Mouse (Mus musculus) A20 (cell line): ENCODE results near the gene Nme6.
"Not testable (repeated sequence)": the region's sequence is repeated elsewhere in the genome, so short reads cannot be mapped to it uniquely, and the experiment has no call there.

ENCODE experiments used
- DNase-seq: peaks from one replicate; pipeline ENCODE4 v3.0.0-alpha.2; 2011; ENCODE audit warnings: low read depth, low spot score

Gene Nme6

DNA sequence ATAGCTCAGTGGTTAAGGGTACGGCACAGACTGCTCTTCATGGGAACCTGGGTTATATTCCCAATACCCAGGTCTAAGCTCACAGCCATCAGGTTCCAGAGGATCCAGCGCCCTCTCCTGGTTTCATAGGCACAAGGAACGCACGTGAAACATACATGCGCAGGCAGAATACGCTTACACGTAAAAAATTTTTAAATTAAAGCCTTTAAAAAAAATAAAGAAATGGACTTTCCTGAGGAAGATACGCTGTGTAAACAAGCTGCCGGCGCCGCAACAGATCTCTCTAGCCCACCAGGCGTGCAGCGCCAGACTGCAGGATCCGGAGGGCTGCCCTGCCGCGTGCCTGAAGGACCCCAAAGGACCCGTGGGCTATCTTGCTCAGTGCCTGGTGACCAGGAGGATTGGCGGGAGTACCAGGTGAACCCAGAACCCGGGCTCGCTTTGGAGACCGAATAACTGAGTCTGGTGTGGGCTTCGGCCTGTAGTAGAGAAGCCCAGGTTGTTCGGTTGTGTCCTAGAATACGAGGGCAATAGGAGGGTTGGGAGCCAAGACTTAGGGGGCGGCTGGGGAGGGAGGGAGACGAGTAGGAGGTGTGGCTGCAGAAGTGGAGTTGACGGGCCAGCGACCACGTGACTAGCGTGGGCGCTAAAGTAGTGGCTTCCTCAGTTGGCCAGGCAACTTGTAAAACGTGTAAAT lies at the start of gene Nme6:
TSS of gene Nme6 (plus strand) at position 359 of the 697 bp plus-strand sequence.
- DNase-seq, result peak; percentile 96

DNA sequence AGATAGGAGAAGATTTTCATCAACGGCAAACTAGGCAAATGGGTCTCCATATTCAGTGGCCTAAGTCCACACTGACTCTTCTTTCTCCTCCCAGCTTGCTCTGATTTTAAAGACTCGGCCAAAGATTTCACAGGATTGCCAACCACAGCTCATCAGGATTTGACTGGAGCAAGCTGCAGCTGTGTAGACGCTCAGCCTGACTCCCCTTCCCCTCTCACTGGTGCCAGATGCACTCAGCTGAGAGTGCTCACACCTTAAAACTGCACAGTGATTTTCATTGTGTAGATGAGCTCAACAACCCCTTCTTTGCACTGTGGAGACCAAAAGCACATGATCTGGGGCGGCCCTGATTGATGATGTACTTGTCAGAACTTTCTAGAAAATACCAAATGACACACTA lies 42.0 kb upstream of the Nme6 start, which contains the start of gene Fbxw27:
TSS of gene Fbxw27 (minus strand) at position 101 of the 400 bp plus-strand sequence.
- DNase-seq, result not testable (repeated sequence)

DNA sequence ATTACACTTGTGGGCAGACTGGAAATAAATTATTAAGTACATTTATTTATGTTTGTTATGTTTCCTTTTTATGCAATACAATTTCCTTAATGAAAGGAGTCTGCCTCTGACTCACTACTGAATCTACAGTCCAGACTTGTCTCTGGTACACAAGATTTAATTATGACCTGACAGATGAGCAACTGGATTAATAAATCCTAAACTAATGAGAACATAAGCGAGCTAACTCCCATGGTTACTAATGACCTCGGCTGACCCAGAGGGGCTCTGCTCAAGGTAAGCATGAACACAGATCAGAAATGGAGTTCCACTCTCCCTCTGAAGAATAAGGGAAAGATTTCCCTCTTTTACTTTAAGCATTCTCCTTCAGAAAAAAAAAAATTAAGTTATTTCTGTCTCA lies 37.3 kb upstream of the Nme6 start:
- no peak for DNase-seq

DNA sequence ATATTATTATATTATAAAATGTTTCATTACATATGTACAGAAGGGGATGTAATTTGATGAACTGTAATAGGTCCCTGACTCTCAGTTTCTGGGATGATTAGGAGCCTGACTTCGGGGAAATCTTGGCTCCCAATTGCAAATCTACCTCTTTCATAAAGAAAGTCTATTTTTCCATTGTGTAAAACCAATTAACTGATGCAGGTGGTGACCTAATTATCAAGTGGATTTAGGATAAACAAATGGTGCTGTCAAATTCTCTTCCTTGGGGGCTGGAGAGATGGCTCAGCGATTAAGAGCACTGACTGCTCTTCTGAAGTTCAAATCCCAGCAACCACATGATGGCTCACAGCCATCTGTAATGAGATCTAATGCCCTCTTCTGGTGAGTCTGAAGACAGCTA lies 36.7 kb upstream of the Nme6 start:
- DNase-seq, result no peak

DNA sequence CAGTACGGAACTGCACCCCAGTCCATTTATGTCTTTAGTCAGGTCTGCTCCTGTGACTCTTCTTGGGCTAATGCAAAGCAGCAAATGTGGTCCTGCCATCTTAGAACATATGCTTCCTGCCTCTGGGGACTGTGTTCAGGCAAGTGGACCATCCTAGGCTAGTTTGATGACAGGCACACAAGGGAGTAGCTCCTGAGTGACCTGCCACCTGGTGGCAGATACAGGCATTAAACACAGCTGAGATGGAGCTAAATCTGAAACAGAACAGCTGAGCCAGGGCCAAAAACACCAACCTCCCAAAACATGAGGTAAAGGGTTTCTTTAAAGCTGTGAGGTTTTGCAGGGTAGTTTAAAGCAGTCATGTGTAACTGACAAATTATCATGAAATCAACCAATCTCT lies 34.5 kb upstream of the Nme6 start:
- DNase-seq, result peak; percentile 57

DNA sequence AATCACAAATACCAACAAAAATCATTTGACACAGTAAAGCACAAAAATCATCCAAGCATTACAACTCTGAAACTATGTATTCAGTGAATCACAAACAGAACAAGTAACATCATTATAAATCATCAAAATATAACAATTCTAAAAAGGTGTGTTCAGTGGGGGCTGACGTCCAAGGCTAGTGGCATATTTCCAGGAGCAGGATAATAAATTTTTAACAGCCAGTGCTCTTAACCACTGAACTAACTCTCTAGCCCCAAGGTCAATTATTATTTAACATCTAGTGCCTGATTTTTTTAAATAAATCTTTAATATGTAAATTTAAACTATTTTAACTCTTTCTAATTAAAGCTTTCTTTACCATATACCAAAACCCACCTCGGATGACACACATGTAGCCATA lies 27.0 kb upstream of the Nme6 start:
- DNase-seq, result not testable (repeated sequence)

DNA sequence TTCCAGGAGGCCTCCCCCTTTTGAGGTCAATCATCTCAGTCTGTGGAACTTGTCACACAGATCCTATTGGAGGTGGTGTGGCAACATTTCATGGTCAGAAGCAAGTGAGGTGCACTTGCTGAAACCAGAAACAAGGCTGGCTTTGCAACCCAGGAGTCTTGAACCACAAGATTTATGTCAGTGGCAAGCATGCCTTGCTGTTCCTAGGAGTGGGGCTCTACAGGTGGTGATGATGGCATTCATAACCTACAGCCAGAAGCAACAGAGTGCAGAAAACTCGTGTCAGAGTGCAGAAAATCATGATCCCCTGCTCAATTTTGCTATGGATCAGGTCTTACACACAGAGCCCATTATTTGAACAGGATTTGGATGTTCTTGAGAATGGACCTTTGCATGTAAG lies 26.3 kb upstream of the Nme6 start:
- no peak for DNase-seq

DNA sequence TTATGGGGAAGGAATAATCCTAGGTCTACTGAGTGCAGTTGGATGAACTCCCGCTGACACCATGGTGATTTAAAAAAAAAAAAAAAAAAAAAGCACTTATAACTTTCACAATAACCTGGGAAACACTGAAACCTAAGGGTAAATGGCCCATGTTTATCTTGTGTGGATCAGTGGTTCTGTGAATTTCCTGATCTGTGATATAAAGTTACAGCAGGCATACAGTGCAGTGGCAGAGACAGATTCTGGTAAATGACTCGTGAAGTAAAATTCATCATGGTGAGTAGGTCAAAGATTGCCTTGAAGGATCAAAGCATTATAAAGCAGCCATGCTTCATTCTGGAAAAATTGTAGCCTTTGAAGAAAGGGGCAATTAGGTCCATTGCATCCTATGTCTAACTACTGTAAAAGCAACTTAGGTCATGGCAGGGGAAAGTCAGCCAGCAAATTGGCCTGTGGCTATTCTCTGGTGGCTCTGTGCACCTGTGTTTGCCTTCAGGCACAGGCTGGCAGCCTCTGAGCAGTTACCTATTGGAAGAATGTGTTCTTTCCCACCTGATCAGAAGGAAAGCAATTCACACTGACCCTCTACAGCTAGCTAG lies 25.8 kb upstream of the Nme6 start:
- no peak for DNase-seq

DNA sequence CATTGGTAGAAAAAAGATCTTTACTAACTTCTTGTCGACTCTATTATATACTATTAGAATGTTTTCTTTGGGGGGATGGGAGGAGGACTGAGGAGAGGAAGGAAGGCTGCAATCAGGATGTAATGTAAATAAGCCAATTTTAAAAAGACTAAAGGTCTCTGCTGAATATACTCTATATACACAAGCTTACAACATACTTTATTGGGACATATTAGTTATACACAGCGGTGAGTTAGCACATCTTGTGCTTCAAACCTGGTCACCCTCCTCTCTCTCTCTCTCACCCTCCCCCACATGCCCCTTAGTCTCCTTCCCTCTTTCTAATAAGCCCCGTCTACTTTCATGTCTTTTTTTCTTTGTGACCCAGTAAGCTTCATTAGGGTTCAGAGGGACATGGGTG lies 24.7 kb upstream of the Nme6 start:
- DNase-seq, result no peak

DNA sequence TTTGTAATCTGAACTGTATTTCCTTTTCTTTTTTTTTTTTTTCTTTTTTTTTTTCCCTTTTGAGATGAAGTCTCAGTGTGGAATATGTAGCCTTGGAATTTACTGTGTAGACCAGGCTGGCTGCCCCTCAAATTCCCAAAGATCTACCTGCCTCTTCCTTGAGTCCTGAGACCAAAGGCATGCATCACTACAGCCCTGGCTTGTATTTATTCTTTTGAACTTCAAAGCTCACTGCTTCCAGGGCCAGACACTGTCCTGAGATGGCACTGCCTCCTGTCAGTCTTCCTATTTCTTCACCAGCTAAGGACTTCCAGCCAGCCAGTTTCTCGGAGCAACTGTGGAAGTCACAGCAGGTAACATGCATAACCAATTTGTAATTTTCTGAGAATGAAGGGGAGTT lies 20.6 kb upstream of the Nme6 start, which contains the start of gene Spink8:
TSS of gene Spink8 (plus strand) at position 301 of the 400 bp plus-strand sequence.
- DNase-seq, result no peak

DNA sequence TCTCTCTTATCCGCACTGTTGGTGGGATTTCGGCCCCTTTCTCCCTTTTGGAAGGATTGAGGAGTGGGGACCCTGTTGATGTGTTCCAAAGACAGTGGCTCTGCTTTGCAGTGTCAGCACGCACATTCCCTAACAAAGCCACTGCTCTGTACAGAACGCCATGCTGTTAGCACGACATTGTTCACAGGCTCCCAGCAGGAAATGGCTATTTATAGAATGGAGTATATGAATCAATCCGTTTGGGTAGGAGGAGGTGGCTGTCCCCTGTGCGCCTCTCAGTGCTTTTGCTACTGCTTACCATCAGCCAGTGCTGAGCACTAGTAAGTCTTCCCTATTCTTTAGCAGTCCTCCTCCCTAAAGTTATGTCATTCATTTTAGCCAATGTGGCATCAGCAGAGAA lies 19.1 kb upstream of the Nme6 start:
- DNase-seq, result no peak

DNA sequence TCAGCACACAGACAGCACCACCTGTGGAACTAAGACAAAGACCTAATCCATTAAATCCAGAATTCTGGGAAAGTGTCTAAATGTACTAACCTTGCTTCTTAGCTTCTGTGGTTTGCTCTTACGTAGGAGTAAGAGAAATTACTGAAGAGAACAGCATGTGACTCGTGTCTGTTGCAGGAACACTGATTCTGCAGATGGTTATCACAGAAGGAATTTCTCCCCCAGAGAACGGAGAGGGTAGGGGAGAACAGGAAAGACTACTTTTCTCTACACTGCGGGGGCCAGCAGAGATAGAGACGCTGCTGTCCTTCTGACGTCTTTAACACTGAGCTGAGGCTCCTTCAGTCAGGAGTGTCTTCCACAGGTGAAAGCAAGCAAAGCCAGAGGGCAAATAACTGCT lies 16.2 kb upstream of the Nme6 start:
- DNase-seq, result no peak

DNA sequence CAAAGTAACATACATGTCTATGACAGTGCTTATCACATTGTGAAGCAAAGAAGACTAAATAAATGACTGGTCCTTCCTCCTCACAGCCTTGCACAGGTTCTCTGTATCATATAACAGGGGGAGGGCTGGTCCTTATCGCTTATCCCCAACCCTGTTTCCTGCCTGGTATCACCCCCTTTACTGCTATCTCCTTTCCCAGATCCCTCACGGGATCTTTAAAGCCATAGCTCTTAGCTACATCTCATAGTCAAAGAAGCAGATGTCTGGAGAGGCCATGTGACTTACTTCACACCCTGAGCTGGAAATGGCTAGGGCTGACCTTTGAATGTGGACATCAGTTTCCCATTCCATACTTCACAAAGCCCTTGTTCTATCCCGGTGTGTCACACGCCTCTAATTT lies 6.8 kb upstream of the Nme6 start:
- no peak for DNase-seq

DNA sequence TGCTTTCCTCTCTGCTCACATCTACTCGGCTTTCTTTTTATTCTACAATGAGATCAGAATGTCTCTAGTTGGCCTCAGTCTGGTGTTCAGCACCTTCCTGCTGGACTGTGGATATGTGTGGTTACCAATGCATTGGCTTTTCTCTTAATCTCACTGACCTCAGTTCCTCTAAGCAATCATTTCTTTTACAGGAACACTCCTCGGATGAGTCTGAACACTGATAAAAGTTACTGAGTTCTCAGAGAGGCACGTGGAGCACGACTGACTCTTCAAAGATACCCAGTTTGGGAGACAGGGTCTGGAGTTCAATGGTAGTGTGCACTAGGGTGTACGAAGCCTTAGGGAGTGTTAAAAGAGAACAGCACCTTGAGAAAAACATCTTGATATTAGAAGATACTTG lies 6.4 kb upstream of the Nme6 start:
- DNase-seq, result no peak

DNA sequence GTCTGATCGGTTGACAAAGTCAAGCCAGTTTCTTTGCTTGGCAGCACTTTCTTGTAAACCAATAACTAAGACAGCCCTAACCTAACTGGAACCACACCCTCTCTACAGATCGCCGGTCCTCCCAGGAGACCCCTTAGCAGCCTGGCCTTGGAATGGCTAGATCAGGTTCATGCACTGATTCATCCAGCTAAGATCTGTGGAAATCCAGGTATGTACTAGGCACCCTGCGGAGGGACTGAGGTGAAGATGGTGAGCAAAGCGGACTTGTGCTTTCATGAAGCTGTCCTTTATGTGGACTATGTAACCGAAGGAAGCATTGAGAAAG lies 501 bp downstream of the Nme6 start:
- DNase-seq, result no peak

DNA sequence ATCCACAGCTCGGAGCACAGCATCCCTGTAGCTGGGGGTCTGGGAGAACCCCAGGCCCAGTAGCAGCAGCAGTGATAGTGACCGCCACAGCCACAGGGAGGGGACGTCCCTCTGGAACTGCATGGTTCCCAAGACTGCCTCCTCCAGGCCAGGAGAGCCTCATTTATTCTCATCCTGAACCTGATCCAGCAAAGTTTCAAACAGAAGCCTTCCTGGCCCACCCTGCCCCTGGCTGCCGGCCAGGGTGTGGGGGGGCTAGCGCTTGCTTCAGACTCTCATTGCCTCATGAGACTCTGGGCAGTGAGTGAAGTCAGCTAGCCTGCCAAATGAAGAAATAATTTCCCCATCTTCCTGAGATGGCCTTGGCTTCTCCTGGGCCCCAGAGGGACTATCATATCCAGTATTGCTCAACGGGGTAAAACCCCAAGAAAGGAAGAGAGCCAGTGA lies 16.8 kb downstream of the Nme6 start, which contains the start of gene Camp:
TSS of gene Camp (minus strand) at position 306 of the 447 bp plus-strand sequence.
- DNase-seq, result no peak

DNA sequence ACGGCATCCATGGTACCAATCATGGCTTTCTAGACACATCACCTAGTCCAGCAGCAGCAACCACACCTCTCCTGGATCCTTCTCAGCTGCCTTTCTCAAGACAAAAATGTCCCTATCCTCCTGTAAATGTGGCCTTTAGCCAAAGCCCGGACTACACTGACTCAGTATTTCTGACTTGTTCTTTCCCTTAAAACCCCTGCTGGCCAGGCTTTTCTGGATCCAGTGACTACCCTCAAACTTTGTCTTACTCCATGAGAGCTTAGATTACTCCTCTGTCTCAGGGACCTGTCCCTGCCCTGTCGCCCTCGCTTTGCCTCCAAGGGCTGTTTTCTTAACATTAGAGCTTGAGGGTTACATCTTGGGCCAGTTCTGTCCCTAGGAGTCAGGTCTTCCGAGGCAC lies 17.6 kb downstream of the Nme6 start:
- no peak for DNase-seq

DNA sequence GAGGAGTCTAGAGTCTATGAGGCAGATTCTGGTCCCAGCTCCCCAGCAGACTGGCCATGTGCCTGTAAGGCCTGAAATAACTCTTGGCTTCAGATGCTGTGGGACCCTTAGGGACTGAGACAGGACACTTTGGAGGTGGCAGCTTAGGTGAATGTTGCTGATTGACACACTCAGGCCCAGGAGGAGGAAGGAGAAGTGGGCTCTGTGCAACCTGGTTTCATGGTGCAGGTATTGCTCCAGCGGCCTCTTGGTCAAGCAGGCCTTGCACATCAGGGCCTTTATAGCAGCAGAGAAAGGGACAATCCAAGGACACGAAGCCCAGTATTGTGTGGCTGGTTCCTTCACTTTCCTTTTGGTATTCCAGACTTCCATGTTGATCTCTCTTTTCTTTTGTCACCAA lies 21.8 kb downstream of the Nme6 start:
- no peak for DNase-seq

DNA sequence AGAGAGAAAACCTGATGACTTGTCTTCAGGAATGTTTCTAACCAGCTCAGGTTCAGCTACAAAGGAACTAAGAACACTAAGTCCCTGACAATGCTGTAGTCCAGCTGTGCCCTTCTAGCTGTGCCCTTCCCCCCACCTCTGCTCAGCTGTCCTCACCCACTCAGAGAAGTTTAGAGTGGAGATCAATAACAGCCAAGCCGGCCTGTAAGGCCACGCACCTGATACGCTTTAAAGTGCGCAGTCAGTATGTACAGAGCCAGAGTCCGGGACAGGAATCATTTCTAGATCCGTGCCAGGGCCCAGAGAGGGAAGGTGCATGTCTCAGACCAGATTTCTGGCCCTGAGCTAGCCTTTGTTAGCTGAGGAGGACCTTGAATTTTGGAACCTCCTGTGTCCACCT lies 23.4 kb downstream of the Nme6 start:
- DNase-seq, result no peak

DNA sequence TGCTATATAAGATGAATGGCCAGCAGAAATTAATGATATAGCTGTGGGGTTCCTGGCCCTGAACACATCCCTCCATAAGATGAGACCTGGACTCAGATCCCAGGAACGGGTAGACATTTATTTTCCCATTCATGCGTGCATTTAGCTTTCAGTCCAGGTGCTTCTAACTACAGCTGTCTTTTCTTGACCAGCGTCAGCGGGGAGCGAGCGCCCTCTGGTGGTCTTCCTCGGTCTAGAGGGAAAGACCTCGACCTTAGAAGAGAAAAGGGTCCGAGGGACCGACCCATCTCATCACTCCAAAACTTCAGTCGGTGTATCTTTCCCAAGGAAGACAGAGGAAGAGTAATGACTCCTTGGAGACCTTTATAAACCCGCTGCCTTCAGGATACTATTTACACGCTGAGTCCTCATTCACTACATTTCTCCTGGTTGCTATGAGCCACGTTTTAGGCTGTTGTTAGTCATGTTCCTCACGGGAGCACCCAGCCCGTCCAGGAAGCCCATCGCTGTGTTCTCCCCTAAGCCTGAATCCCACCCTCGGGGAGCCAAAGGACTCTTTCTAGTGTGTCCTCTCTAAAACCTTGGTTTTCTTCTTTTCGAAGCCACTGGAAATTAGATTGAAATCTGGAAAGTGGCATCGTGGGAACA lies 30.0 kb downstream of the Nme6 start:
- peak; percentile 85 for DNase-seq

DNA sequence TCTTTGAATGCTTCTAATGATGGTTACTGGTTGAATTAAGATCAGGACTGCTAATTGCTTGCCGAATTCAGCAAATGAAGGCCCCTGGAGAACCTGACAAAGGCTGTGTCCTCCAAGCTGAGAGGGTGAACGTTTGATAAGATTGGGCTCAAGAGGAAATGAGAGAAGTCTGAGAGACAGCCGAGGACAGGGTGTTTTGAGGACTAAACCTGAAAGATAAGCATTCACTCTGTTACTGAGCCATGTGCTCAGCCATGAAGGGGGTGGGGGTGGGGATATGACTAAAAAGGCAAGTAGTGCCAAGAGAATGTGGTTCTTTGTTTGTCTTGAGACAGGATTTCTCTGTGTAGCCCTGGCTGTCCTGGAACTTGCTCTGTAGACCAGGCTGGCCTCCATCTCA lies 30.5 kb downstream of the Nme6 start:
- DNase-seq, result no peak

DNA sequence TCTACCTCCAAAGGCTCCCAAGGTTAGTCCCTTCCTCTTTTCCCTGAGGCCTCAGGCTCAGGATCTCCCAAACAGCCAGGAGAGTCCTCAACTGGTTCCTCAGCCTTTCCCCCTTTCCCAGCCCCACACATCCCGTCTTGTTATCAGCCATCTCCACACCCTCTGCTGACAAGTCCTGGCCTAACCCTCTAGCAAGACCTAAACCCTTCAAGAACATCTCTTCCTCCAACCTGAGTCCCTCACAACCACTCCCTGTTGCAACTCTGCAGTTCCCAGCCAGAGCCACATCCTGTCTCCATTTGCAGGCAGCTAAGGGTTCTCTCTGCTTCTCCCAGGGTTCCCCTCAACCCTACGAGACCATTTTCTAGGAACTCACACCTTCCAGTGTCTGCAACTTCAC lies 33.7 kb downstream of the Nme6 start:
- DNase-seq, result no peak

DNA sequence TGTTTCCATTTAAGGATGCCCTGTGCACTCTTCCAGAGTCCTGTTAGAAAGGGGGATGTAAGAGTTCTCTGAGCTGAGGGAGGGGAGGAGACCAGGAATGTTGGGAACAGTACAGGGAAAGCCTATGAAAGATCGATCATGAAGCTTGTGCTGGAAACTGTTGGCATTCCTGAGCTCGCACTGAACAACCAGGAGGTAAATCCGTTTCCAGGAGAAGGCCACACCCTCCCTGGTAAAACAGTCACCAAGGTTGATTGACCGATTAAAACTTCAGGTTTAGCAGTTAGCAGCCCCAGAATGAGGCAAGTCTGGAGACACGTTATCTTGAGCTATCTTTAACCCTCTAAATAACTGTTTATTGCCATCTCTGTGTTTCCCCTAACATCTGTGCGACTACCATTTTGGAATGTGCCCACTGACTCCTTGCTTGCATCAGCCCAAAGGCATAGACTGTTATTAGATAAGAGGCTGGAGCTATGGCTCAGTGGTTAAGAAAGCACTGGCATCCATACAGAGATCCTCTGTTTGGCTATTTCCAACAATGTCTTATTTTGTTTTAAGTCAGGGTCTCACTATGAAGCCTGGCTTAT lies 38.5 kb downstream of the Nme6 start:
- no peak for DNase-seq
